Mouse (Mus musculus) forebrain, embryonic 16.5 days (tissue): ENCODE measurements around the gene Atp1b2. TPM values are rescaled to one million over a fixed set of nuclear protein-coding genes. Genes with fewer than 3 reads are reported as not detected.

Experiments used
- ATAC-seq: fragments of 200-750 bp; cut with Nextera tagmentation; 2 replicates; pipeline ENCODE4 v1.8.0; 2017; ENCODE audit warnings: mild to moderate bottlenecking, moderate library complexity
- H3K27ac ChIP-seq: fragments of 300-500 bp; sonication (generic); 2 replicates; pipeline ENCODE4 v1.5.1; 2014; ENCODE audit warnings: low read length, control low read depth
- H3K27me3 ChIP-seq: fragments of 300-500 bp; sonication (generic); replicated peaks from 2 replicates; pipeline ENCODE4 v1.6.1; 2014; ENCODE audit warnings: low read length; ENCODE audit not compliant: control insufficient read depth, insufficient read depth
- H3K36me3 ChIP-seq: fragments of 300-500 bp; sonication (generic); 2 replicates; pipeline ENCODE4 v1.6.1; 2014; ENCODE audit not compliant: control insufficient read depth, insufficient read depth
- H3K4me1 ChIP-seq: fragments of 300-500 bp; sonication (generic); replicated peaks from 2 replicates; pipeline ENCODE4 v1.6.1; 2014; ENCODE audit warnings: low read length; ENCODE audit not compliant: control insufficient read depth, insufficient read depth
- H3K4me2 ChIP-seq: fragments of 300-500 bp; sonication (generic); 2 replicates; pipeline ENCODE4 v1.6.1; 2014; ENCODE audit warnings: mild to moderate bottlenecking, low read length, control low read depth
- H3K4me3 ChIP-seq: fragments of 300-500 bp; sonication (generic); replicated peaks from 2 replicates; pipeline ENCODE4 v1.5.1; 2014; ENCODE audit warnings: mild to moderate bottlenecking, low read length, control low read depth
- H3K9ac ChIP-seq: fragments of 300-500 bp; sonication (generic); replicated peaks from 2 replicates; pipeline ENCODE4 v1.6.1; 2014; ENCODE audit warnings: low read depth, low read length, control low read depth
- H3K9me3 ChIP-seq: fragments of 300-500 bp; sonication (generic); 2 replicates; pipeline ENCODE4 v1.6.1; 2016; ENCODE audit warnings: low read length; ENCODE audit not compliant: control insufficient read depth
- WGBS: fragments of 180-500 bp; shearing (Covaris S2); extraction: QIAGEN DNeasy Blood & Tissue Kit; methylation state at CpG from one replicate; pipeline ENCODE4 v1.1.7; 2014; 5-methylcytosine and 5-hydroxymethylcytosine counted together
- polyA plus RNA-seq: library from polyadenylated mRNA; unstranded; fragments of >200 nt; fragmentation: Nextera tagmentation; extraction: Ambion mirVana; gene quantifications from 2 replicates; pipeline ENCODE4 v1.2.1, GENCODE M21; 2015

Gene Atp1b2
- polyA plus RNA-seq, 1 experiment from 2014 or later: 33.8 TPM

DNA sequence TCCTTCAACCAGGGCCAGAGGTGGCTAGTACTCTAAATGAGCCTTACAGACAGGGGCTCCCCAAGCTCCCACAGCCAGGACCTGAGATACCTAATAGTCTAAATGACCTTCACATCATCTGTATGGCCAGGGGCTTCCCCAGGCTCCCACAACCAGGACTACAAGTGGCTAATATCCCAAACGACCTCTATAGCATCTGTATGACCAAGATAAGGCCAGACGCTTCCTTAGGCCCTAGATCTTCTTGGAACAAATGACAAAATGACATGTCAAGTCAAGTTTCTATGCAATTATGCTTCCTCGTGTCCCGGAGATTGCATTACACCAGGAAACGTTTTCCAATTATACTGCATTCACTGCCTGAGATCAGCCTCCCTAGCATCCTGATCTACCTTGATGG, 29.4 kb downstream of the Atp1b2 start:
- Histone ChIP-seq H3K27ac (no peak overlapping the region), H3K4me3 (no peak overlapping the region), H3K9me3 (no peaks in the 10 kb centered on the region), H3K27me3 (no peaks in the 10 kb centered on the region), H3K4me2 (no peak overlapping the region), H3K4me1 (peaks cover 27% of the 10 kb centered on the region), H3K9ac (no peak overlapping the region), H3K36me3 (no peaks in the 10 kb centered on the region)
- 74% methylated on average over 5 of the region's 5 CpGs for WGBS
- no peak for ATAC-seq

- H3K4me1 ChIP-seq: peaks cover 27% of the 10 kb centered on the region
- H3K9ac ChIP-seq: no peak overlapping the region
- ATAC-seq: no peak
- no peaks in the 10 kb centered on the region for H3K9me3 ChIP-seq
- H3K27me3 ChIP-seq: no peaks in the 10 kb centered on the region
- H3K4me3 ChIP-seq: no peak overlapping the region
- H3K4me2 ChIP-seq: no peak overlapping the region
- 0 out of 2 replicates have a peak, but pooled peaks cover 4% of the 10 kb centered on the region for H3K36me3 ChIP-seq
- H3K27ac ChIP-seq: no peak overlapping the region
- 64% methylated on average over 3 of the region's 3 CpGs for WGBS
These were observed 30.5 kb downstream of the Atp1b2 start for GRCm38 (mm10) chr11:69575220-69575619.

DNA sequence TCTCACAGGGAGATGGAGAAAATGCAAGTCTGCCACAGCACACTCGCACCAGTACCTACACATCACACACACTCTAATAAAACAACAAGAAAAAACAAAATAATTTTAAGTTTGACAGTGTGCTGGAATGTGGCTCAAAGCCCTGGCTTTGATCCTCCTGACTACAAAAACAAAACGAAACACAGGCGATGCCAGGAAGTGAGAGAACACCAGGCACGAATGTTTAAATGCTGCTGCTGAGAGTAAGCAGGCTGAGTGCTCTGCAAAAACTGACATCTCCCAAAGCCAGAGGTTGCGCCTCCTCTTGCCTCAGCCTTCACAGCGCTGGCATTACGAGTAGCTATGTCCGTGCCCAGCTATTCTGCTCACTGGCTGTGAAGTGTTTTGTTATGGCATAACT, 40.6 kb downstream of the Atp1b2 start:
- Histone ChIP-seq H3K4me1 (peaks cover 15% of the 10 kb centered on the region), H3K9me3 (no peaks in the 10 kb centered on the region), H3K27ac (no peak overlapping the region), H3K9ac (no peak overlapping the region), H3K4me2 (no peak overlapping the region), H3K27me3 (no peaks in the 10 kb centered on the region), H3K4me3 (no peak overlapping the region), H3K36me3 (peaks cover 2% of the 10 kb centered on the region; the same call in 1 of the 2 replicates)
- no peak for ATAC-seq
- WGBS: 84% methylated on average over 8 of the region's 8 CpGs

DNA sequence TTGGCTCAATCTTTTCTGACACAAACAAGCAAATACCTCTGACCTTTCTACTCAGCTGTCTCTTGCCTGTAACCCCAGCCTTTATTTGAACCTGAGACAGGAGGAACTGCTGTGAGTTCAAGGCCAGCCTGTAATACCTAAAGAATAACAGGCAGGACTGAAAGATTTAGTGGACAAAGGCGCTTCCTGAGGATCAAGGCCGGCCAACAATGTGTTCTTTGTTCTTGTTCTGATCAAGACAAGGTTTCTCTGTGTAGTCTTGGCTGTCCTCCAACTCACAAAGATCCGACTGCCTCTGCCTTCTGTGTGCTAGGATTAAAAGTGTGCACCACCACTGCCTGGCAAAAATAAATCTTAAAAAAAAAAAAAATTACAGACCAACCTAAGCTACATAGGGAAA, 41.4 kb downstream of the Atp1b2 start:
- H3K9ac ChIP-seq: no peak overlapping the region
- H3K36me3 ChIP-seq: peaks cover 2% of the 10 kb centered on the region; the same call in 1 of the 2 replicates
- ATAC-seq: no peak
- H3K9me3 ChIP-seq: no peaks in the 10 kb centered on the region
- no peaks in the 10 kb centered on the region for H3K27me3 ChIP-seq
- H3K4me1 ChIP-seq: peaks cover 18% of the 10 kb centered on the region
- H3K27ac ChIP-seq: no peak overlapping the region
- no peak overlapping the region for H3K4me2 ChIP-seq
- WGBS: 38% methylated on average over 3 of the region's 3 CpGs
- no peak overlapping the region for H3K4me3 ChIP-seq

DNA sequence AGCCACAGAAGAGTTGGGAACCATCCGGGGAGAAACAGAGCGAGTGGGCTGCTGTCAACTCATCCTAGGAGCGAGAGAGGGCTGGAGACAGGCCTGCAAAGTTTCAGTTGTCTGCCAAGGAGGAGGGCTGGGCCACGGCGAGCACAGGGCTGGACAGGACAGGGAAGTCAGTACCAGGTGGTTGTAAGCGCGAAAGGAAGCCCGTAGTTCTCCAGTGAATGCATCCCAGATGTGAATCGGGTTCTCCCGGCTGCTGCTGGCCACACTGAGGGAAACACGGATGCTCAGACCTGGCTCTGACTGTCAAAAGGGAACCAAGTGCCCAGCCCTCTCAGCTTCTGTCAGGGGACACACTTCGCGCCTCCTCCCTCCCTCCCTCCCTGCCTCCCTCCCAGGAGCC, 42.4 kb downstream of the Atp1b2 start:
- 92% methylated on average over 13 of the region's 13 CpGs for WGBS
- Histone ChIP-seq H3K27me3 (no peaks in the 10 kb centered on the region), H3K9ac (no peak overlapping the region), H3K4me3 (no peak overlapping the region), H3K9me3 (no peaks in the 10 kb centered on the region), H3K4me2 (no peak overlapping the region), H3K4me1 (peaks cover 28% of the 10 kb centered on the region), H3K27ac (no peak overlapping the region), H3K36me3 (peaks cover 2% of the 10 kb centered on the region; the same call in 1 of the 2 replicates)
- no peak for ATAC-seq

GRCm38 (mm10) chr11:69560896-69561854, 44.6 kb downstream of the Atp1b2 start:
- Histone ChIP-seq H3K4me2 (peak overlapping the region; percentile 93), H3K4me1 (peaks cover 50% of the 10 kb centered on the region), H3K4me3 (peak overlapping the region; percentile 78), H3K27me3 (no peaks in the 10 kb centered on the region), H3K36me3 (no peaks in the 10 kb centered on the region), H3K9me3 (no peaks in the 10 kb centered on the region), H3K9ac (peak overlapping the region; percentile 36; the same call in 1 of the 2 replicates), H3K27ac (peak overlapping the region; percentile 54)
- ATAC-seq: peak; percentile 36
- 20% methylated on average over 16 of the region's 16 CpGs for WGBS

GRCm38 (mm10) chr11:69559851-69560765, 45.6 kb downstream of the Atp1b2 start, which contains the start of gene Efnb3:
Gene Efnb3 (minus strand): TSS chr11:69560205.
- under 1% methylated on average over 59 of the region's 59 CpGs for WGBS
- Histone ChIP-seq H3K27ac (peak within 1 kb of the TSS; percentile 75), H3K4me1 (peaks cover 55% of the 10 kb centered on the region), H3K9me3 (no peaks in the 10 kb centered on the region), H3K36me3 (no peaks in the 10 kb centered on the region), H3K9ac (peak within 1 kb of the TSS; percentile 93), H3K27me3 (no peaks in the 10 kb centered on the region), H3K4me2 (peak within 1 kb of the TSS; percentile 93), H3K4me3 (peak within 1 kb of the TSS; percentile 78)
- peak; percentile 71 for ATAC-seq

- Histone ChIP-seq H3K9ac (peak overlapping the region; percentile 93), H3K9me3 (no peaks in the 10 kb centered on the region), H3K4me1 (peaks cover 56% of the 10 kb centered on the region), H3K36me3 (0 out of 2 replicates have a peak, but pooled peaks cover under 1% of the 10 kb centered on the region), H3K4me2 (peak overlapping the region; percentile 93), H3K4me3 (peak overlapping the region; percentile 78), H3K27ac (peak overlapping the region; percentile 75; the same call in 1 of the 2 replicates), H3K27me3 (no peaks in the 10 kb centered on the region)
- WGBS: 19% methylated on average over 5 of the region's 5 CpGs
- ATAC-seq: no peak
These were observed 46.6 kb downstream of the Atp1b2 start for GRCm38 (mm10) chr11:69559183-69559582.

DNA sequence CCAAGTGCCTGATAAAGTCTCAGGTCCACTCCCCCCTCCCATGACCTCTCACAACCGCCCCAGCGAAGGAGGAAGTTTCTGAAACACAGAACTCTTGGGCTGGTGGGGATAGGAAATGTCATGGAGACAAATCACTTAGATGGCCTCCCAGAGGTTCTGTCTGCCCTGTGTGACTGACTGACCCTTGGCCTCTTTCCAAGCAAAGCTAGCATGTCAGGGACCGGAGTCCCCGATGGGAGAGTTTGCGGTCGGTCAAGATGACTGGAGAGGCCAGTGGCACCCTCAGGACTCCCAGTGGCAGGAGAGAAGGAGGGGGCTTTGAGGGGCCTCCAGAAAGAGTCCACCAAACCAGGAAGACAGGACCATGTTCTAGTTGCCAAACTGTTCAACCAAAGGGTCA, 47.0 kb downstream of the Atp1b2 start:
- H3K9me3 ChIP-seq: no peaks in the 10 kb centered on the region
- no peak for ATAC-seq
- H3K4me3 ChIP-seq: peak overlapping the region; percentile 78
- H3K4me1 ChIP-seq: peaks cover 60% of the 10 kb centered on the region
- peak overlapping the region; percentile 93 for H3K9ac ChIP-seq
- H3K4me2 ChIP-seq: peak overlapping the region; percentile 93
- no peak overlapping the region for H3K27ac ChIP-seq
- H3K36me3 ChIP-seq: 0 out of 2 replicates have a peak, but pooled peaks cover 3% of the 10 kb centered on the region
- H3K27me3 ChIP-seq: no peaks in the 10 kb centered on the region
- 57% methylated on average over 6 of the region's 6 CpGs for WGBS
